Mouse (Mus musculus): Measurements from ENCODE around the gene Znrf4. TPM values are rescaled to one million over a fixed set of nuclear protein-coding genes. Genes with fewer than 3 reads are reported as not detected.

Znrf4 gene
- total RNA-seq (2021): not detected

DNA sequence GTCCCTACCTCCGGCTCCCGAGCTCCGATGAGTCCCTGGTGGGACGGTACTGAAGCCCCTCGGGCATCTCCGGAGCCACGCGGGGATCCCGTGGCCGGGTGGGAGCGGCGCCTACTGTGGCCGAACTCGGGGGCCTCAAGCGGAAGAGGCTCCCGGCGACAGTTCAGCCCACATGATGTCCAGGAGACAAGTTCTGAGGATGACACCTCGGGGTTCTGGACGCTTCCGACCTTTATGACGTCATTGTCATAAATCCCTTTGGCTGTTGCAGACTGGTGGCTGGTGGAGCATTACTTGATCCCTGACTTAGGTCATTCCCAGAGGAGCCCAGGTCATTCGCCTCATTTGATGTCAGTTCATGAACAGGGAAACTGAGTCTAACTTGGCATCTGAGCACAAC is at the start of gene Znrf4:
Znrf4 (minus strand) TSS at position 122 of the 400 bp plus-strand sequence.
- DNase-seq: no peak
- intact Hi-C loops (cut with DNase I): no loop called here

- intact Hi-C loops (cut with DNase I): no loop called here
- no peak for DNase-seq
Observed at GRCm38 (mm10) chr17:56561866-56562265, 49.6 kb upstream of the Znrf4 start.

- intact Hi-C loops (cut with DNase I): no loop called here
Observed at GRCm38 (mm10) chr17:56560131-56560530, 47.9 kb upstream of the Znrf4 start.

GRCm38 (mm10) chr17:56559386-56559785 is 47.2 kb upstream of the Znrf4 start:
- no peak for DNase-seq
- intact Hi-C loops (cut with DNase I): loop anchor here (5.0 kb wide), 1 partner anchor 202 kb away; no protein-coding TSS in a partner anchor

More at GRCm38 (mm10) chr17:56560131-56560530, 47.9 kb upstream of the Znrf4 start:
- no peak for DNase-seq

DNA sequence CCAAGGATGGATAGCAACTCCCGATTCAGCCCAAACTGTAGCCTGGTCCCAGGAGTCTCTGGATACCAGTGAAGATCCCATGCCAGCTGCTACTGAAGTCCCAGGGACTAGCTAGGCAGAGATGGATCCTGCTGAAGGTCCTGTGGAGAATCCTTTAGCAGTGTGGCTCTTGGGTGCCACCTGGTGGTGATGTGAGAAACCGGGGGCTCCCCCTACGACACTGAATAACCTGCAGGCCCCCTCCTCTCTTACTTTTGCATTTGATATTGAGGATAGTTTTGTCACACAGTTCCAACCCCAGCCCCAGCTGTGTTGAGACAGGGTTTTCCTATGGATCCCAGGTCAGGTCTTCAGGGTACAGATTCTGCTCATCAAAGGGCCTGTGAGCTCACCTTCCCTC is 46.2 kb upstream of the Znrf4 start:
- DNase-seq: peak; percentile 81
- intact Hi-C loops (cut with DNase I): loop anchor here (5.0 kb wide), 1 partner anchor 201 kb away; no protein-coding TSS in a partner anchor

- intact Hi-C loops (cut with DNase I): no loop called here
- DNase-seq: no peak
Observed at GRCm38 (mm10) chr17:56554122-56554551, 41.9 kb upstream of the Znrf4 start, which contains the start of gene Gm20219. Gm20219 (minus strand) TSS chr17:56554387.

DNA sequence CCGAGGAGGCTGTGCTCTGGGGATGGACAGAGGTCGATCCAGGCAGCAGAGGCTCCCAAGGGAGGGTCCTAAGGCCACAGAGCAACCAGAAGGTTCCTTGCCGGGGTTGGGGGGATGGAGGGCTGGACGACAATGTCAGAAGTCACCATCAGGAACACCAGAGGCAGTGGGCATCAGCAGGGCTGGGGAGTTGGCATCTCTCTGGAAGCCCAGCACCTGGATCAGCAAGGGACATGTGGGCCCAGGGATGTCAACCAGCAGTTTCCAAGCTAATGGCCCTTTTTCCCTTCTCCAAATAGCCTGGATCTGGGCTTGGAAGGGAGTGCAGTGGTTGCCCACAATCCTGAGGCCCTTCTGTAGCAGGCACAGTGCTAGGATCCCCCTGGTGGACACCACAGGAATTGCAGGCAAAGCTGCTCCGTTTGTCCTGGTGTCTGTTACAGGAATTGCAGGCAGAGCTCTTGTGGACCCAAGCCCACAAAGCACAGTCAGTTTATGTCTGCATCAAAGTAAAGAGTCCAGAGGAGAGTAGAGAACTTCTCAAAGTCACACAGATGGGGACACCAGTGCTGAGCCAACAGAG is 40.6 kb upstream of the Znrf4 start:
- intact Hi-C loops (cut with DNase I): no loop called here

DNA sequence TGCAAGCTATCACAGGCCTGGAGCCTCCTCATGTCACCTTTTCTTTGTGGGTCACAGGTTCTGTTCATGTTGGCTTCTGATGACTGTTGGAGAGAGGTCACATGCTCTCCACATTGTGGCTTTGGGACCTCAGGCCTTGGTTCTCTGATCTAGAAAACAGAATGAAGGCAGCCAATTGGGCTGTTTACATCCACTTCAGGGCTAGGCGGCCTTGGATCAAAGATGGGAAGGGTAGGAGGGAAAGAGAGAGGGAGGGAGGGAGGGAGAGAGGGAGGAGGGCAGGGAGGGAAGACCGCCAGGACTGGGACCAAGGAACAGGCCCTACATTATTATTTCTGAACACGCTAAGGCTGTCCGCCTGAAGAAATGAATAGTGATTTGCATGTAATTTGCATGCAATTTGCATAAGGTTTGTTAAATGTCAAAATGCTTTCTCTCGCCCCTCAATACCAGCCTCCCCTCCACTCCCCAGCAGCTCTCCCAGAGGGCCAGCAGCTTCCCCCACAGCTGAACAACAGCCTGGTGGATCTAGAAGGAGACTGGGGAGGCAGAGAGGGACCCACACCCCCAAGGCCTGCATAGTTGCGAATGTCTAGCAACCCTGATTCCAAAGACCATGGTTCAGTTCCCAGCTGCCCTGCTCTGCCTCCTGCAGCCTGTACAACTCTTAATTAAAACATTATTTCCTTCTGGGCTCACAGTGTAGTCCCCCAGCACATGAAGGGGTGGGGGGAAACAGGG is 39.8 kb upstream of the Znrf4 start:
- peak; percentile 60 for DNase-seq
- intact Hi-C loops (cut with DNase I): no loop called here

More for the DNA sequence above, 40.6 kb upstream of the Znrf4 start:
- peak; percentile 75 for DNase-seq

DNA sequence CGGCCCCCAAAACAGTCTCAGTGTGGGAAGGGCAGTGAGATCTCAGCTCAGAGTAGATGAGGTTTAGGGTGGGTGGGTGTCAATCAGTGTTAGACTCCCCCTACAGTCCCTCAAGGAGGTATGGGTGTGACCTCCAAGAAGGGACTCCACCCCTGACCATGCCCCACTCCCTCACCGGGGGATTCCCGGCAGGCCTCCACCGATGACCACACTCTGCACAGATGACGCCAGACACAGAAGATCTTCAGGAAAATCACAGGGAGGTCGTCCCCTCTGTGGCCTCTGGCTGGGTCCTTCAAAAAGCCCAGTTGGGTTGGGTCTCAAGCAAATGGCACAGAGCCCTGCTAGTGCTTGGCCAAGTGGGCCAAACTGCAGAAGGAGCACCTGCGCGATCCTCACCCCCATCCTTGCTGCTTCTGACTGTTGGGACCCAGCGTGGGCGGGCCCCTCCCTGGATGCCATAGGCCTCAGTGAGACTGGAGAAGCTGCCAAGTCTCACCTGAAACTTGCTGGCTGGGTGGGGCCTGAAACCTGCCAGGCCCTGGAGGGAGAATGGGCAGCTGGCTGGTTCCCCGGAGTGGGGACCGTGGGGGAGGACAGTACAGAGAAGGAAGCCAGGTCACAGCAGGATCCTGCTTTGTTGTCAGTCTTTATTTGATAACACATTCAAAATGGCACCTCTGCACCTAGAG is 38.7 kb upstream of the Znrf4 start:
- intact Hi-C loops (cut with DNase I): no loop called here
- no peak for DNase-seq

- no peak for DNase-seq
- intact Hi-C loops (cut with DNase I): no loop called here
Observed at GRCm38 (mm10) chr17:56548605-56549105, 36.4 kb upstream of the Znrf4 start.

DNA sequence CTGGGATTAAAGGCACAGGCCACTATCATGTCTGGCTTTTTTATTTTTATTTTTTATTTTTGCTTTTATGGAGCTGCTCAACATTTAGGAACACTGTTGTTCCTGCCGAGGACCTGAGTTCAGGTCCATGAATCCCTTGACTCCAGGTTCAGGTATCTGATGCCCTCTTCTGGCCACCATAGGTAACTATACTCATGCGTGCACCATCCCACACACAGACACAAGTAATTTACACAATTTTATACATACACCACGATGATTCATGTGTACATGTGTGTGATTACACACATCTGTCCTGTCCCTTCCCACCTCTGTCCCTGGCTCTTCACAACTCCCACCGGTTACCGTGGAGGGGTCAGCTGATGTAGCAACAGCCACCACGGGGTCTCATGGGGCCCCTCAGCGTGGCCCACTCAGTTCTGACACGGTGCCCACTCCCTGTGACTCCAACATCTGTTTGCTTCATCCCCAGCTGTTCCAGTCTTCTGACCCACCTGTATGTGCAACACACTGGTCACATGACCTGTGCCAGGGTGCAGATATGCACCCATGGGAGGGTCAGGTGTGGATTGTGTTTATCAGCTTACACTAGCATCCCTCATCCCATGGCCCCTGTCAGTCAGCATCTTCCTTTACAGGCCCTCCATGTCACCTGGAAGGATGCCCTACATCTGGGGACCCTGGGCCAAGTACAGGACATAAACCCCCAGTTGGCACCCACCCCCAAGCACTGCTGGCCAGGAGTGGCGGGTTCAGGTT is 35.8 kb upstream of the Znrf4 start:
- intact Hi-C loops (cut with DNase I): no loop called here

GRCm38 (mm10) chr17:56547116-56547845 is 35.0 kb upstream of the Znrf4 start:
- DNase-seq: peak; percentile 94
- intact Hi-C loops (cut with DNase I): no loop called here

More for the DNA sequence above, 35.8 kb upstream of the Znrf4 start:
- no peak for DNase-seq

DNA sequence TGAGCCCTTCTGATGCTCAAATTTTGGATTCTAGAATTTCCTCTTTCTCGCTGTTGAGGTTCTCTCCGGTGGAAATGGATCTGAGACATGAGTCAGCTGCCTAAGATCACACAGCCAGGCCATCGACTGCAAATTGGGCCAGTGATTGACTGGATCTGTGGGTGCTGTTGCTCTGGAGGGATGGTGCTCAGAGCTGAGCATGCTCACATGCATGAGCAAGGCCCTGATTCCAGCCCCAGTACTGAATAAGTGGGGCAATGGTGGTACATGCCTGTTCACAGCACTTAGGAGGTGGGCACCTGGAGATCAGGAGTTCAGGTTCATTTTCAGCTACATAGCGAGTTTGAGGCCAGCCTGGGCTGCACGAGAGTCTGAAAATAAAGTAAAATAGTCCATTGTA is 34.3 kb upstream of the Znrf4 start:
- intact Hi-C loops (cut with DNase I): no loop called here
- no peak for DNase-seq

DNA sequence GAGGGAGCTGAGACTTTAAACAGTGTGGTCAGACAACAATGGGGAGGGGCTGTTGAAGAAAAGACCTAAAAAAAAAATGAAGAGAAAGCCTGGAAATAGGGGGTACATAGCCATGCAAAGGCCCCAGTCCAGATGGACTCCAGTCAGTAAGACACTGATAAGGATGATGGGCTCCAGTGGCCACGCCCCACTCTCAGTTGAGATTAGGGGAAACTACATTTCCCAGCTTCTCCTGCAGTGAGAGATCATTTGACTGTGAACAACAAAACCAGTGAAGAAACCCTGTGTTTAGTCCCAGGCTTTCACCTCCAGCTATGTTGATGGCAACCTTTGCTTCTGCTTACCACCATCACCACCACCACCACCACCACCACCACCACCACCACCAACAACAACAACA is 33.7 kb upstream of the Znrf4 start:
- intact Hi-C loops (cut with DNase I): no loop called here
- DNase-seq: no peak

DNA sequence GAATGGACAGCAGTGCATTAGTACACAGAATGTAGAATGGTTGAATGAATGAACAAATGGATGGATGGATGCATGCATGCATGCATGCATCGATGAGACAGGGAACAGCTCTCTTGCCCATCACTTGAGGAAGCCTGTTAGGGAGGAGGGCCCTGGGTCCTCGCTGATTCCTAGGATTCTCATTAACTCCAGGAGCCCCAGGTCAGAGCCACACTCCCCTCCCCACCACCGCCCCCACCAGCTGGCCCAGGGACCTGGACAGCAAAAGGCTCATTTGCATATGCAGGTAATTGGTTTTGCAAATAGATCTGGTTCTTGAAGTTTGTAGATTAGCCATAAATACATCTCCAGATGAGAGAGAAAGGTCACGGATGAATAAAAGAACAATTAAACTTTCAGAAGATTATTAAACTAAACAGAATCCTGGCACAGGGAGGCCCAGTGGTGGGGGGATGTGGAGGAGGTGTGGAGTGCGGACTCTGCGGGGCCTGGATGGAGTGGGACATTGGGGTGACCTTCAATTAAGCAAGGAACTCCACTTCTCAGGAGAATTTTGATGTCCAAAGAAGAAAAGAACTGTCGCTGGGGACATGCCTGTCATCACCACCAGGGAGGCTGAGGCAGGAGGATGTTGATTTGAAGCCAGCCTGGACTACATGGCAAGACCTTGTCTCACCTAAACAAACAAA is 32.6 kb upstream of the Znrf4 start:
- DNase-seq: no peak
- intact Hi-C loops (cut with DNase I): no loop called here

DNA sequence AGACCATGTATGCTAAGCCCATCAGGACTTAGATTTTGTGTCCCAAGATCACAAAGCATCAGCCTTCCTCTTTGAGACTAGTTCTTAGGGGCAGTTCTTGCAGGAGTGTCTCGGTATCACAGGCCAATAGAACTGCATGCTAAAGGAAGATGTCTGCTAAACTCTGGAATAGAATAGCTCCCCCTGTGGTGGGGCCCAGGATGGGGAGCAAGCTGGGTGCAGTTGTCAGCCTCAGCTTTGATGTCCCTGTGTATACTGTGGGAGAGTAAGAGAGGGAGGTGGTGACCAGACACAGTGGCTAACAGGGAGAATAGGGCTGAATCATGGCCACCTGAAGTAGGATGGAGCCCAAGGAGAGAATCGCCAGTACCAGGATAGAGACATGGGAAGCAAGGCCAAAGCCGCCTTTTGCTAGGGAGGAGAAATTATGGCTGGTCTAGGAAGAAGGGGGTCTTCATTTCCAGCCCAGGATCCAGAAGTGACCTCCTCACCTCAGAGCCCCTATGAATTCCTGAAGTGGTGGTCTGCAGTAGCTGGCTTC is 31.5 kb upstream of the Znrf4 start:
- DNase-seq: no peak
- intact Hi-C loops (cut with DNase I): no loop called here

- peak; percentile 48 for DNase-seq
- intact Hi-C loops (cut with DNase I): no loop called here
Observed at GRCm38 (mm10) chr17:56542736-56543135, 30.5 kb upstream of the Znrf4 start.

- no peak for DNase-seq
- intact Hi-C loops (cut with DNase I): no loop called here
Observed at GRCm38 (mm10) chr17:56540562-56540975, 28.3 kb upstream of the Znrf4 start.

- peak; percentile 80 for DNase-seq
- intact Hi-C loops (cut with DNase I): no loop called here
Observed at GRCm38 (mm10) chr17:56537912-56538311, 25.7 kb upstream of the Znrf4 start.

Data from left cerebral cortex, postnatal 4 days (tissue).